Mouse (Mus musculus) forebrain, embryonic 12.5 days (tissue): ENCODE results near the gene Zfp536. TPM values are rescaled to one million over a fixed set of nuclear protein-coding genes. Genes with fewer than 3 reads are reported as not detected.

Experiments used
- polyA plus RNA-seq: library from polyadenylated mRNA; unstranded; fragments of >200 nt; fragmentation: Nextera tagmentation; extraction: Ambion mirVana; gene quantifications from 2 replicates; pipeline ENCODE4 v1.2.1, GENCODE M21; 2016

The Zfp536 gene
- polyA plus RNA-seq, 1 experiment from 2014 or later: 45.7 TPM

Other genes starting within 250 kb of the Zfp536 start
- 45.9 and 46.7 TPM in 2 replicates for gene Uri1, start 249.9 kb upstream of the Zfp536 start, polyA plus RNA-seq